Mouse (Mus musculus): ENCODE results near the gene Sec61a2. TPM values are rescaled to one million over a fixed set of nuclear protein-coding genes. Genes with fewer than 3 reads are reported as not detected.

Sec61a2 gene
- polyA plus RNA-seq, 1 experiment from 2014 or later: 80.3 TPM

DNA sequence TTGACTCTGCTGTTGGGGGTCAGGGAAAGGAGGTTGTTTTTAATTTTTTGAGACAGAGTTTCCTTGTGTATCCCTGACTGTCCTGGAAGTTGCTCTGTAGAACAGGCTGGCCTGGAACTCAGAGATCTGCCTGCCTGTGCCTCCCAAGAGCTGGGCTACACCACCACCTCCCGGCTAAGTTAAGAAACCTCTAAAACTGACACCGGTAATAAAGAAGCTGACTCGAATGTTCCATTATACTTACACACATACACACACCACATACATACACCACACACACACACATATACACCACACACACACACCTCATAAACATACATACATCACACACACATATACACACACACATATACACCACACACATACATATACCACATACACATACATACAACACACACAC, 39.7 kb upstream of the Sec61a2 start:
- no peaks in the 10 kb centered on the region for H3K27me3 ChIP-seq (replicated peaks; ENCODE audit: control insufficient read depth, insufficient read depth, low read length)

DNA sequence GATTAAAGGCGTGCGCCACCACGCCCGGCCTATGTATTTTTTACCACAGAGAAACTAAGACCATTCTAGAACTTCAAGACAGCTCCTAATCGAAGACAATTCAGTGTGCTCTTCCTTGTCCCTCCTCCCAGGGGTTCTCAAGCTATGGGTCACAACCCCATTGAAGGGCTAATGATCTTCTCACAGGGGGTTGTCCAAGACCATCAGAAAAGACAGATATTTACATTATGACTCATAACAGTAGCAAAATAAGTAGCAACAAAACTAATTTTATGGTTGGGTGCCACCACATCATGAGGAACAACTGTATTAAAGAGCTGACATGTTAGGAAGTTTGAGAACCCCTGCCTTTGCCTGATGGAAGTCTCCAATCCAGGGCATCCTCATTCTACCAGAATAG, 36.7 kb upstream of the Sec61a2 start:
- WGBS: 97% methylated on average over 5 of the region's 5 CpGs

More for the DNA sequence above, 39.7 kb upstream of the Sec61a2 start:
- H3K4me2 ChIP-seq (ENCODE audit: low read length): no peak overlapping the region
- ATAC-seq (no peak), DNase-seq (ENCODE audit: low spot score) (no peak)
- H3K9me3 ChIP-seq (replicated peaks; ENCODE audit: control insufficient read depth, low read length): no peaks in the 10 kb centered on the region
- H3K36me3 ChIP-seq (ENCODE audit: control insufficient read depth, insufficient read depth, low read length): peaks cover 8% of the 10 kb centered on the region; the same call in 1 of the 2 replicates
- no peak overlapping the region for H3K27ac ChIP-seq (ENCODE audit: low read depth, low read length)
- no peak overlapping the region for H3K4me3 ChIP-seq (ENCODE audit: low read depth, low read length)
- no peak overlapping the region for H3K9ac ChIP-seq (ENCODE audit: low read length)
- WGBS: 98% methylated on average over 3 of the region's 3 CpGs
- no peaks in the 10 kb centered on the region for H3K4me1 ChIP-seq (ENCODE audit: control insufficient read depth, insufficient read depth, low read length)

DNA sequence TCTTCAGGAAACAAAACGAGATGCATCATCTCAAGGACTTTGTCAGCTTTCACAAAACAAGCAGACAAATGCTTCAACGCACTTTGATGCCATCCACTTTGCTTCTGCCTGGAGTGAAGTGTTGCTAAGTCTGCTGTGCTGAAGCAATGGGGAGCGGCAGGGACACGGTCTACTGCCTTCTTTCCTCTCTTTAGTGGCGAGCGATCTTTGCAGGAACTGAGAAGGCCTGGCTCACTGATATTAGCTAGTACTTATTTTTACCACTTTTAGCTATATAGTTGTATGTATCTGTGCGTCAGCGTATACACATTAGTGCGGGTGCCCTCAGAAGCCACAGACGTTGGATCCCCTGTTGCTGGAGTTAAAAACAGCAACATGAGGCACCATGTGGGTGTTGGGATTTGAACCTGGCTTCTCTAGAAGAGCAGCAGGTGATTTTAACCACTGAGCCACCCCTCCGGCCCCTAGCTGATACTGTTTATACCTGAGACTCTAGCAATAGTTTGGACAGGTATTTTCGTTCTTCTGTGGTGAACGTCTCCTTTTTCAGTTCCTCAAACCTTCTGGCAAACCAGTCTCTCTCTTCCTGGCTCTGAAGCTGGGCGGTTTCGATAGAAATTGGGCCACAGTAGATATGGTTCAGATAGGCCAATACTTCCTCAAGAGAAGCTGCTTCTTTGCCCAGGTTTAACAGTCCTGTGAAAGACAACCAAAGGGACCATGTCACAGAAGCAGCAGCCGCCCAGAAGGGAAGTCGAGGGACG, 35.2 kb upstream of the Sec61a2 start:
- H3K27me3 ChIP-seq (replicated peaks; ENCODE audit: control insufficient read depth, insufficient read depth, low read length): no peaks in the 10 kb centered on the region
- DNase-seq (ENCODE audit: low spot score) (no peak), ATAC-seq (no peak)
- no peaks in the 10 kb centered on the region for H3K4me1 ChIP-seq (ENCODE audit: control insufficient read depth, insufficient read depth, low read length)
- no peaks in the 10 kb centered on the region for H3K9me3 ChIP-seq (replicated peaks; ENCODE audit: control insufficient read depth, low read length)
- 94% methylated on average over 18 of the region's 18 CpGs for WGBS
- no peak overlapping the region for H3K9ac ChIP-seq (ENCODE audit: low read length)
- H3K27ac ChIP-seq (ENCODE audit: low read depth, low read length): no peak overlapping the region
- H3K4me3 ChIP-seq (ENCODE audit: low read depth, low read length): no peak overlapping the region
- H3K36me3 ChIP-seq (ENCODE audit: control insufficient read depth, insufficient read depth, low read length): peaks cover 13% of the 10 kb centered on the region; the same call in 1 of the 2 replicates
- no peak overlapping the region for H3K4me2 ChIP-seq (ENCODE audit: low read length)

More for the DNA sequence above, 36.7 kb upstream of the Sec61a2 start:
- peaks cover 10% of the 10 kb centered on the region; the same call in 1 of the 2 replicates for H3K36me3 ChIP-seq (ENCODE audit: control insufficient read depth, insufficient read depth, low read length)
- DNase-seq (ENCODE audit: low spot score): no peak
- no peak overlapping the region for H3K27ac ChIP-seq (ENCODE audit: low read depth, low read length)
- ATAC-seq: no peak
- no peaks in the 10 kb centered on the region for H3K9me3 ChIP-seq (replicated peaks; ENCODE audit: control insufficient read depth, low read length)
- H3K4me1 ChIP-seq (ENCODE audit: control insufficient read depth, insufficient read depth, low read length): no peaks in the 10 kb centered on the region
- no peak overlapping the region for H3K9ac ChIP-seq (ENCODE audit: low read length)
- H3K4me3 ChIP-seq (ENCODE audit: low read depth, low read length): no peak overlapping the region
- no peak overlapping the region for H3K4me2 ChIP-seq (ENCODE audit: low read length)
- H3K27me3 ChIP-seq (replicated peaks; ENCODE audit: control insufficient read depth, insufficient read depth, low read length): no peaks in the 10 kb centered on the region

DNA sequence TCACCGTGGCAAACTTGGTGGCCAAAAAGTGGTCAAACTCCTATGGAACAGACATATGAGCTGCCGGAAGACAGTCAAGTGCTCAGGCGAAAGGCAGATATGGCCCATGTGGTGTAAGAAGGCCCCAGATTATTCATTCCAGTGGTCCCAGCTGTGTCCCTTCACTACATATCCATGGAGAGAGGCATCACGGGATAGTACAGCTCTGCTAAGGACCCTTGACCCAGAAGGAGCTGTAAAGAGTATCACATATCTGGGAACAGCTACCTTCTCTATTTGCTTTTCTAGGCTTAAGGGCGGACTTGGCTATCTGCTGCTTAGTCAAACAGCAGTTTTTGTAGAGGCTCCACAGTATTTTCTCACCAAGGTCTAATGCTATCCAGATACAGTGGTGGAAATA, 34.6 kb upstream of the Sec61a2 start:
- 91% methylated on average over 5 of the region's 5 CpGs for WGBS
- no peaks in the 10 kb centered on the region for H3K9me3 ChIP-seq (replicated peaks; ENCODE audit: control insufficient read depth, low read length)
- DNase-seq (ENCODE audit: low spot score) (no peak), ATAC-seq (no peak)
- H3K36me3 ChIP-seq (ENCODE audit: control insufficient read depth, insufficient read depth, low read length): peaks cover 13% of the 10 kb centered on the region; the same call in 1 of the 2 replicates
- no peak overlapping the region for H3K4me3 ChIP-seq (ENCODE audit: low read depth, low read length)
- no peak overlapping the region for H3K9ac ChIP-seq (ENCODE audit: low read length)
- H3K27me3 ChIP-seq (replicated peaks; ENCODE audit: control insufficient read depth, insufficient read depth, low read length): no peaks in the 10 kb centered on the region
- no peak overlapping the region for H3K4me2 ChIP-seq (ENCODE audit: low read length)
- H3K4me1 ChIP-seq (ENCODE audit: control insufficient read depth, insufficient read depth, low read length): no peaks in the 10 kb centered on the region
- no peak overlapping the region for H3K27ac ChIP-seq (ENCODE audit: low read depth, low read length)

DNA sequence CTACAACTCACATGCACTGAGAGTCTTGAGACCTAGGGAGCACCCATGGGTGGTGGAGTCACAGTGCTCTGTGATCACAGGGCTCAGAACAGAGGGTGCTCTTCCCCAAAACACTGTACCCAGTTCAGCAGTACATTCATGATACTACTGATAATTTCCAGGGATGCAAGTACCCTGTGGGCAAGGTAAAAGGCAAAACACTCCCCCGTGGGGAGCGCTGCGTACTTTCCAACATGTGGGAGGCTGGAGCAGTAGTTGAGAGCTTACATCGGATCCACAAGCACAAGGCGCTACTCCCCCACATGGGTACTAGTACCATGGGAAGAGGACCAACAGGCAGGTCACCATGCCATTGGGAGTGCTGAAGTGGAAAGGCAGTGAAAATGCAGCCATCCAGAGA, 32.2 kb upstream of the Sec61a2 start:
- Histone ChIP-seq H3K36me3 (ENCODE audit: control insufficient read depth, insufficient read depth, low read length) (peaks cover 13% of the 10 kb centered on the region; the same call in 1 of the 2 replicates), H3K9me3 (replicated peaks; ENCODE audit: control insufficient read depth, low read length) (no peaks in the 10 kb centered on the region), H3K27me3 (replicated peaks; ENCODE audit: control insufficient read depth, insufficient read depth, low read length) (no peaks in the 10 kb centered on the region), H3K4me2 (ENCODE audit: low read length) (no peak overlapping the region), H3K4me1 (ENCODE audit: control insufficient read depth, insufficient read depth, low read length) (no peaks in the 10 kb centered on the region), H3K4me3 (ENCODE audit: low read depth, low read length) (no peak overlapping the region), H3K27ac (ENCODE audit: low read depth, low read length) (no peak overlapping the region), H3K9ac (ENCODE audit: low read length) (no peak overlapping the region)
- ATAC-seq (no peak), DNase-seq (ENCODE audit: low spot score) (no peak)
- whole genome bisulfite sequencing: 97% methylated on average over 5 of the region's 5 CpGs

DNA sequence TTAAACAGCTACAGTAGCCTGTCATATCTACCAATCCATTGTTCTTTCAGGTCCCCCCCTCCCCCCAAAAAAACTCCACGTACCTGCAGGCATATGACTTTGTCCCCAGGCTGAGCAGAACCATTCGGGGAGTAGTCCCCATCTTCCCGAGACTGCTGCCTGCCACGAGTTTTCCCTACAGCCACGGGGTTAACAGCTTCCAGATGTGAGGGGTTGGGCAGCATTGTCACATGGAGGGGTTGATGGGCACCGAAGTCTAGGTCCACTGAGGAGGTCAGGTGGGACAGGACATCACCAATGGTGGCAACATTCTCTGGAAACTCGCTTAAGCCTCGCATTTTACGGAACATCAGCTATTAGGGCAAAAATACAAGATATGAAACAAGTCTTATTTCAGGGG, 28.6 kb upstream of the Sec61a2 start:
- Histone ChIP-seq H3K9me3 (replicated peaks; ENCODE audit: control insufficient read depth, low read length) (no peaks in the 10 kb centered on the region), H3K27me3 (replicated peaks; ENCODE audit: control insufficient read depth, insufficient read depth, low read length) (no peaks in the 10 kb centered on the region), H3K36me3 (ENCODE audit: control insufficient read depth, insufficient read depth, low read length) (0 out of 2 replicates have a peak, but pooled peaks cover 3% of the 10 kb centered on the region), H3K9ac (ENCODE audit: low read length) (no peak overlapping the region), H3K4me1 (ENCODE audit: control insufficient read depth, insufficient read depth, low read length) (no peaks in the 10 kb centered on the region), H3K27ac (ENCODE audit: low read depth, low read length) (no peak overlapping the region), H3K4me3 (ENCODE audit: low read depth, low read length) (no peak overlapping the region), H3K4me2 (ENCODE audit: low read length) (no peak overlapping the region)
- 91% methylated on average over 9 of the region's 9 CpGs for WGBS
- ATAC-seq (no peak), DNase-seq (ENCODE audit: low spot score) (no peak)

DNA sequence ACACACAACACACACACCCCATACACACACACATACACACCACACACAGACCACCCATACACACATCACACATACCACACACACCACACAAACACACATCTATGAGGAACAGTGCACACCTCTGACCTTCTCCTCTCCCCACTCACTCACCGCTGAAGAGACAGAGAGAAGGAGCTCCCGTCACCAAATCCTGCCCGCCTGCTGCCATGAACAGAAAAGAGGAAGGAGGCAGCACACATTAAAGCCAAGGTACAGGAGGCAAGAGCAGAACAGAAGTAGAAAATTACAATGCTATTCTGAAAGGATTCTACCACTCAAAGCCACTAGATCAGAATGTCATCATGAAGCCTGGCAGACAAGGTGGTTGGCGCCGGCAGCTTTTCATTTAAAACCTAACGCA, 27.6 kb upstream of the Sec61a2 start:
- H3K4me2 ChIP-seq (ENCODE audit: low read length): no peak overlapping the region
- DNase-seq (ENCODE audit: low spot score): no peak

DNA sequence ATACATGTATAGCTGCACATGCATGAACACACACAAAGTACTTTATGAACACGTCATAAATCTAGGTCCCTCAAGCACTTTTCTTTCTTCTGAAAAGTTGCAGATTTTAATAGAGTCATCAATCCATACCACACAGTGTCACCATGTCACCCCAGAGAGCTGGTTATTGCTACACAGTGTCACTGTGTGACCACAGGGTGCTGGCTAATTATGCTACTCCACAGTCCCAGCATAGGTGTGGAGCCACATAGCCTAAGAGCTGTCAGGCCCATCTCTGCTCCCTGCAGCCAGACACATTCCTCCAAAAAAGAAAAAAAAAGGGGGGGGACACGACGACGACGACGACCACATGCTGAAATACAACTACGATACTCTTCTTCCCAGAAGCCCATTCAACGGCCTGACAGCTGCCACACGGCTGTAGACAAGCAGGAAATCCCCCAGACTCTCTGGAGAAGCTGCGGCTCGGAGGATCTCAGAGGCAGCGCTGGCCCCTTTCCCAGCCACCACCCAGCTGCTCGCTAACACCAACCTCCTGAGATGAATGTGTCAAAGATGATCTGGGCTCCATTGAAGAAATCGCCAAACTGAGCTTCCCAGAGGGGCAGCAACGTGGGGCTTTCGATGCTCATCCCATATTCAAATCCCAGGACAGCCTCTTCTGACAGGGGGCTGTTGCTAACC, 16.2 kb upstream of the Sec61a2 start:
- Histone ChIP-seq H3K4me1 (ENCODE audit: control insufficient read depth, insufficient read depth, low read length) (no peaks in the 10 kb centered on the region), H3K27ac (ENCODE audit: low read depth, low read length) (no peak overlapping the region; the same call in 1 of the 2 replicates), H3K4me2 (ENCODE audit: low read length) (no peak overlapping the region), H3K9ac (ENCODE audit: low read length) (no peak overlapping the region), H3K27me3 (replicated peaks; ENCODE audit: control insufficient read depth, insufficient read depth, low read length) (no peaks in the 10 kb centered on the region), H3K36me3 (ENCODE audit: control insufficient read depth, insufficient read depth, low read length) (0 out of 2 replicates have a peak, but pooled peaks cover 2% of the 10 kb centered on the region), H3K9me3 (replicated peaks; ENCODE audit: control insufficient read depth, low read length) (no peaks in the 10 kb centered on the region), H3K4me3 (ENCODE audit: low read depth, low read length) (no peak overlapping the region)
- DNase-seq (ENCODE audit: low spot score): peak; percentile 47
- WGBS: 69% methylated on average over 16 of the region's 16 CpGs
- no peak for ATAC-seq

More for the DNA sequence above, 27.6 kb upstream of the Sec61a2 start:
- H3K9ac ChIP-seq (ENCODE audit: low read length): no peak overlapping the region
- ATAC-seq: no peak
- no peaks in the 10 kb centered on the region for H3K27me3 ChIP-seq (replicated peaks; ENCODE audit: control insufficient read depth, insufficient read depth, low read length)
- no peak overlapping the region for H3K27ac ChIP-seq (ENCODE audit: low read depth, low read length)
- H3K9me3 ChIP-seq (replicated peaks; ENCODE audit: control insufficient read depth, low read length): no peaks in the 10 kb centered on the region
- 0 out of 2 replicates have a peak, but pooled peaks cover 3% of the 10 kb centered on the region for H3K36me3 ChIP-seq (ENCODE audit: control insufficient read depth, insufficient read depth, low read length)
- no peaks in the 10 kb centered on the region for H3K4me1 ChIP-seq (ENCODE audit: control insufficient read depth, insufficient read depth, low read length)
- H3K4me3 ChIP-seq (ENCODE audit: low read depth, low read length): no peak overlapping the region
- 95% methylated on average over 6 of the region's 6 CpGs for WGBS

DNA sequence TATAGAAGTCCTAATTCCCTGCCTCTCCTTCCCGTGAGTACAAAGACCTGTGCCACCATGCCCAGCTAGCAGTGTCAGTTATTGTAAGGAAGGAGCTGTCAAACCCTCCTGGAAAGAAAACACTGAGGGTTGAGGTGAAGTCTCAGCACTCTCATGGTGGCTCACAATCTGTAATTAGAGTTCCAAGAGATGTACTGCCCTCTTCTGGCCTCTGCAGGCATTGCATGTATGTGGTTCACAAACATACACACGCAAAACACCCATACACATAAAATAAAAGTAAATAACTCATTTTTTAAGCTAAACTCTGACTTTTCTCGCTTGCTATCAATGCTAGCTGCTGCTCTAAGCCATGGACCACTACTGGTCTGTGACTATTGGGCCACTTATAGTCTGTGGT, 11.4 kb upstream of the Sec61a2 start:
- WGBS: 52% methylated on average over 3 of the region's 3 CpGs
- no peak overlapping the region for H3K4me3 ChIP-seq (ENCODE audit: low read depth, low read length)
- 0 out of 2 replicates have a peak, but pooled peaks cover 4% of the 10 kb centered on the region for H3K36me3 ChIP-seq (ENCODE audit: control insufficient read depth, insufficient read depth, low read length)
- no peaks in the 10 kb centered on the region for H3K27me3 ChIP-seq (replicated peaks; ENCODE audit: control insufficient read depth, insufficient read depth, low read length)
- 0 out of 2 replicates have a peak overlapping the region, but pooled peaks have one; percentile 55 for H3K27ac ChIP-seq (ENCODE audit: low read depth, low read length)
- no peaks in the 10 kb centered on the region for H3K4me1 ChIP-seq (ENCODE audit: control insufficient read depth, insufficient read depth, low read length)
- H3K9ac ChIP-seq (ENCODE audit: low read length): no peak overlapping the region
- H3K9me3 ChIP-seq (replicated peaks; ENCODE audit: control insufficient read depth, low read length): no peaks in the 10 kb centered on the region
- peak; percentile 70 for DNase-seq (ENCODE audit: low spot score)
- no peak overlapping the region for H3K4me2 ChIP-seq (ENCODE audit: low read length)
- peak; percentile 48; the same call in 1 of the 2 replicates for ATAC-seq
